Mouse (Mus musculus): ENCODE results near the gene Brwd1.
"Not testable (repeated sequence)": the region's sequence is repeated elsewhere in the genome, so short reads cannot be mapped to it uniquely, and the experiment has no call there.

Gene Brwd1

GRCm38 (mm10) chr16:96082301-96083178 lies at the start of gene Brwd1:
TSS of gene Brwd1 (minus strand) at chr16:96082526.
- peak; percentile 81 to 83 for DNase-seq (ENCODE audit: low read depth in 2 of 2, low spot score in 2 of 2)

- no peak for DNase-seq (ENCODE audit: low read depth in 2 of 2, low spot score in 2 of 2)
Observed at GRCm38 (mm10) chr16:96128466-96128865, 46.1 kb upstream of the Brwd1 start.

DNA sequence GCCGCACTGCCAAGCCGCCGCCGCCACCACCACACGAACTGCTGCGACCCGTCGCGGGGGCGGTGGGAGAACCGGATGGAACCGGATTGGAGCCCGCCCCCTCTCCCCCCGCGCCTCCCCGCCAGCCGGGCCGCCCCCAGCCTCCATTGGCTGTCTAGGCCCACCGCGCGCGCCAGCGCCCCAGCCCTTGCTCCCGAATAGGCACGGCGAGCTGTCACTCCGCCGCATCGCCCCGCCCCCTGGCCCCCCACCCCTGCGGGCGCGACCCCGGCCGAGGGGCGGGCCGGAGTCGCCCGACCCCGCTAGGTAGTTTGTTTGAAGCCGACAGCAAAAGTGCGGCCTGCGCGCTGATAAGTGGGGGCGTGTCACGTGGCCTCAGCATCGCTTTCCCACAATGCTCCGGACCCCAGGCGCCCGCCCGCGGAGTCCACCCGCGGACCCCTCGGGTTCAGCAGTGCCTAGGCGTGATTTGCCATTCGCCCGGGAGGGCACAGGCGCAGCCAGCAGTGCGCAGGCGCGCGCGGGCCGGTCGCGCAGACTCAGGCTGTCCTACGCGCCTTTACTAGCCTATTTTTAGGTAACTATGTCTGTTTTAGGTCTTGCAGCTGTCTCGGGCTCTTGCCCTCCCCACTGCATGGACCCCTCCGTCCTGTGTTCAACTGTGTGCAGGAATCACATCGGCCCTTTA lies 45.5 kb upstream of the Brwd1 start, which contains the start of gene Hmgn1:
Hmgn1 (minus strand) TSS at position 73 of the 688 bp plus-strand sequence.
- DNase-seq (ENCODE audit: low read depth in 2 of 2, low spot score in 2 of 2) = peak; percentile 91 to 92

DNA sequence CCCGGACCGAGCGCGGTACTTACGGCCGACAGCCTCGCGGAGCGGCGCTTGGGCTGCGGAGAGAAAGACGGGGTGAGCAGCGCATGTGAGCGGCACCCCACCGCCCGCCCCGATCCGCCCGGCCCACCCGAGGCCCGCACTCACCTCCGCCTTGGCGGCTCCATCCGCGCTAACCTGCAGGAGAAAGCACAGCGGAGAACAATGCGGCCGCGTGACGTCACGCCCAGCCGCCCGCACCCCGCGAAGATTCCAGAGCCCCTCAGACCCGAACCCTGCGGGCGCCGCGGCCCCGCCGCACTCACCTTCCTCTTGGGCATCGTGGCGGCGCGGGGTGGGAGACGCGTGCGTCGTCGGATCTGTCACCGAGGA lies 44.9 kb upstream of the Brwd1 start:
- no peak for DNase-seq (ENCODE audit: low read depth in 2 of 2, low spot score in 2 of 2)

DNA sequence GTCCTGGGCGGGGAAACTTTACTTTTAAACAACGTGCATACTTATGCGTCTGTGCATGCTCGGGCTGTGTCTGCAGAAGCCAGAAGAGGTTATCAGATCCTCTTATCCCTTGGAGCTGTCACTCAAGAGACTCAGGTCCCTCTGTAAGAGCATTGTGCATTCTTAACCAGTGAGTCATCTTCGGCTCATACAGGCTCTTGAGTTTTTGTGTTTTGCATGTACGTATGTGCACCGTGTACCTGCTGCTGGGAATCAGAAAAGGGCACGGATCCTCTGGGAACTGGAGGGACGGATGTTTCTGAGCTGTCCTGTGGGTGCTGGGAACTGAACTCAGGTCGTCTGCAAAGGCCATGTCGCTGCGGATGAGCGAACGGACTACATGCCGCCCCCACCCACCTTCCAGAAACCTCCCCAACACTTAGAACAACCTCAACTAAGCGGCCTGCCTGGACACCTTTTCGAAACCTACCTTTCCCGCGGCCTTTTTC lies 44.4 kb upstream of the Brwd1 start:
- DNase-seq (ENCODE audit: low read depth in 2 of 2, low spot score in 2 of 2) = no peak

DNA sequence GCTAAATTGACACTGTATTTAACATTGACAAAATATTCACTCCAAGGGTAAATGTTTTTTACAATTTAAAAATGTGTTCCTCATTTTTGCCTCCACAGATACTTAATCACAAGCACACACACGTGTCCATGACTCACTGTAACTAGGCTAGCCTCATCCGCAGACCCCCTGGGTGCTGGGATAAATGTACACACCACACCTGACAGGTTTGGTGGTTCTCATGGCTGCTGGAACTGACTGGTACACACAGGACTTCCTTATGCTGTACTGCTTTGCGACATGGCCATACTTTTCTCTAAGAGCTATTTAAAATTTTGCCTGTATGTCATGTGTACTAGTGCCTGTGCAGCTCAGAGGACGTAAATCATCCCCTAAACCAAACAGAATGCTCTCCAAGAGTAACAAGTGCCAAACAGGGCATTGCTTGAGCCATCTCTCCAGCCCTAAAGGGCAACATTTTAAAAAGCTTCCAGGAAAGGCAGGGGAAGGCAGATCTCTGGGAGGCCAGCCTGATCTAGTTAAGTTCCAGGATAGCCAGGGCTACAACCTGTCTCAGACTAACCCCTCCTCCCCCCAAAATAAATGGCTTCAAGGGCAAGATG lies 37.8 kb upstream of the Brwd1 start:
- no peak for DNase-seq (ENCODE audit: low read depth in 2 of 2, low spot score in 2 of 2)

DNA sequence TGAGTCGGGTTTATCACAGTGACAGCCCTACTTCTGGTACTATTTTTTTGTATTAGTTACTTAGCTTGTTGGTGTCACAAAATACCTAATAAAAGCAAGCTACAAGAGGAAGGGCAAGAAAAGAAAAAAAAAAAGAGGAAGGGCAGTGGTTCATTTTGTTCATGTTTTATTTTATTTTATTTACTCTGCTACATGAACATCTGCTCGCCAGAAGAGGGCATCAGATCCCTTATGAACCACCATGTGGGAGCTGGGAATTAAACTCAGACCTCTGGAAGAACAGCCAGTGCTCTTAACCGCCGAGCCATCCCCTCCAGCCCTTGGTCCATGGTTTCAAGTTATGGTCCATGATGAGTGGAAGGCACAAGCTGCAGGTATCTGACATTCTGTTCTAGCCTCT lies 32.4 kb upstream of the Brwd1 start:
- no peak for DNase-seq (ENCODE audit: low read depth in 2 of 2, low spot score in 2 of 2)

- no peak for DNase-seq (ENCODE audit: low read depth in 2 of 2, low spot score in 2 of 2)
Observed at GRCm38 (mm10) chr16:96112769-96113168, 30.4 kb upstream of the Brwd1 start.

DNA sequence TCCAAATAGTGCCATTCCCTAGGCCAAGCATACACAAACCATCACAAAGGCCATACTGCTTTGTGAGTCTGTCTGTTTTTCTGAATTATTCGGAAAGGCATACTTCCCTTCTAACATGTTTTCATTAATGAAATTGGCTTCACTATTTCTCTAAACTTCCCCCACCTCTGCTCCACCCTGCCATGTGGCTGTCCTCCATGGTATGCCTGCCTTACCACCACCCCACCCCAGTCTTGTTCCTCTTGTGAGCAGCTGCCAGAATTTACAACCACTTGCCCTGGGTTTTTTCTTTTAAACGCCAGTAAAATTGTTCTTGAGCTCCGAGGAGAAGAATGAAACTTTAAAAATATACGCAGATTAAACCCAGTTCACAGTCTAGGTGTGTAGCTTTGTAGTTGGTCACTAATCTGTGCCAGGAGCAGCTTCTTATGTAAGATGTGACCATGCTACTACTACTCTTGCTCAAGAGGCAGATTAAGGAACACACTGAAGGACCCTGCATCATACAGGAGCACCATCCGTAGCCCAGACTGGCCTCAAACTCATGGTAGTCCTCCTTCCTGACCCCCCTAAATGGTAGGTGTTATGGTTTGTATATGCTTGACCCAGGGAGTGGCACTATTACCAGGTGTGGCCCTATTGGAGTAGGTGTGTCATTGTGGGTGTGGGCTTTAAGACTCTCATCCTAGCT lies 28.5 kb upstream of the Brwd1 start:
- no peak for DNase-seq (ENCODE audit: low read depth in 2 of 2, low spot score in 2 of 2)

DNA sequence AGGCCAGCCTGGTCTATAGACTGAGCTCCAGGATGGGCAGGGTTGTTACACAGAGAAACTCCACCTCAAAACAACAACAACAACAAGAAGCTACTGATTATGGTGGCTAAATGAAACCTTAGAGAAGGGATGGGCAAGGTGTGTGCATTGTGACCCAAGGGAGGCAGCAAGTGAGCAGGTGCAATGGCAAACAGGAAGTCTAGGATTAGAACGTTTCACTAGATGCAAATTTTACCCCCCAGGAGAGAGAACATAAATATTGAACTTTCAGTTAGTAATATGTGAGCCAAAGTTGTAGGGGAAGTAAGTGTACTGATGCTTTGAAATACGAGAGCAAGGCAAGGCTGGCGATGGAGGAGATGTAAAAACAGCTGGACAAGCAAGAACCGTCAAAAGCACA lies 27.3 kb upstream of the Brwd1 start:
- DNase-seq (ENCODE audit: low read depth in 2 of 2, low spot score in 2 of 2) = no peak

GRCm38 (mm10) chr16:96103036-96103435 lies 20.7 kb upstream of the Brwd1 start:
- peak in 1 of 2 experiments; percentile 28 for DNase-seq (ENCODE audit: low read depth in 2 of 2, low spot score in 2 of 2)

GRCm38 (mm10) chr16:96097811-96098210 lies 15.5 kb upstream of the Brwd1 start:
- not testable (repeated sequence) for DNase-seq (ENCODE audit: low read depth in 2 of 2, low spot score in 2 of 2)

GRCm38 (mm10) chr16:96095966-96096365 lies 13.6 kb upstream of the Brwd1 start:
- no peak for DNase-seq (ENCODE audit: low read depth in 2 of 2, low spot score in 2 of 2)

DNA sequence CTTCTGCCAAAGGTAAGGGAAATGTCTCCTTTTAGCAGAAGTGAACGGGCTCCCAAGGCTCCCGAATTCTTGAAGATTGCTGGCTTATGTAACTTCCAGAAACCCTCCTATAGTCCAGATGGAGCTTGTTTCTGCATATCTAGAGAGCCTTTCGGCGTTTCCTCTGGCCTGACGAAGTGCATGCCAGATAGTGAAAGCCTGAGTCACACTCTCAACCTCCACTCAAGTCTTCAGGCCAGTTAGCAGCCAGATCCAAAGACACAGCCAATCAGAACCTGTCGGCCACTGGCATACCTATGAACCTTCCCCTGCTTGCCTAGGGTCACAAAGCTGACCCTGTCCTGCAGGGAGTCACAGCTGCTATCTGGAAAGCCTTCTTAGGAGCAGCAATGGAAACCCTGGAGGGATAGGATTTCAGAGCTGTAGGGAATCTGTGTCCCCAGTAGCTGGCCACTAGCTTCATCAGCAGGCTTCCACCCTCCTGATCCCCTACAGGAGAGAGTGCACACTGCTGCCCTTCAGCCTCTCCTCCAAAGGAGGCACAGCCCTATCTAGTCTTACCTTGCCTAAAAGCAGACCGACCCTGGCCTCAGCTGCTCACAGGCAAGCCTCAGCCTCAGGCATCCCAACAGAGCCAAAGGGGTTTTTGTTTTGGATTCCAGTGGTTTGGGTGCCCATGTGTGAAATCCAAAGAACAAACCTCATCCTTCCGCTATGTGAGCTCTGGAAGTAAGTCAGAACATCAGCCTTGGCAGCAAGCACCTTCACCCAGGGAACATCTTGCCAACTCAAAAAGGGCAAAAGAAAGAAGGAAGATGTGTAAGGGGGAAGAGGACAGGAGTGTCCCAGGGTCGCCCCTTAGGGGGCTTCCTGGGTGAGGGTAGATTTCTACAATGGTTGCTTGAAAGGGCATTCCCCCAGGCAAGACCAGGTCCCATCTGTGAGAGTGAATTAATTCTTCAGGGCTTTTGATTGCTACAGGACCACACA lies 9.5 kb upstream of the Brwd1 start:
- no peak for DNase-seq (ENCODE audit: low read depth in 2 of 2, low spot score in 2 of 2)

- DNase-seq (ENCODE audit: low read depth in 2 of 2, low spot score in 2 of 2) = no peak
Observed at GRCm38 (mm10) chr16:96088120-96088519, 5.8 kb upstream of the Brwd1 start.

- no peak for DNase-seq (ENCODE audit: low read depth in 2 of 2, low spot score in 2 of 2)
Observed at GRCm38 (mm10) chr16:96087436-96087835, 5.1 kb upstream of the Brwd1 start.

DNA sequence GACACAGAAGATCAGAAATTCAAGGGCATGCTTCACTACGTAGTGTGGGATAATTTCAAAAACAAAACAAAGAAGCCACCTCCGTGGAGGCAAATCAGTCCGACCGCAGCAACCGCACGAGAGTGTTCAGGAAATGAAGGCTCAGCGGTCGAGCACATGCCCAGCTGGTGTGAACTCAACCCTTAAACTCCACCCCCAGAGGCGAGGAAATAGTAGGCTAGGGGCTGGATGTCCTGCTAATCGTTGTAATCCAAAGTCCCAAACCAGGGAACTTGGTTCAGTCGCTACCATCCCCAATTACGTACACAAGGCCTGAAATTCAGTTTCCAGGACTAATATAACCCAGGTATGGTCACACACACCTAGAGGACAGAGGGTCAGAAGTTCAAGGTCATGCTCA lies 4.7 kb upstream of the Brwd1 start:
- DNase-seq (ENCODE audit: low read depth in 2 of 2, low spot score in 2 of 2) = peak; percentile 46 to 67

DNA sequence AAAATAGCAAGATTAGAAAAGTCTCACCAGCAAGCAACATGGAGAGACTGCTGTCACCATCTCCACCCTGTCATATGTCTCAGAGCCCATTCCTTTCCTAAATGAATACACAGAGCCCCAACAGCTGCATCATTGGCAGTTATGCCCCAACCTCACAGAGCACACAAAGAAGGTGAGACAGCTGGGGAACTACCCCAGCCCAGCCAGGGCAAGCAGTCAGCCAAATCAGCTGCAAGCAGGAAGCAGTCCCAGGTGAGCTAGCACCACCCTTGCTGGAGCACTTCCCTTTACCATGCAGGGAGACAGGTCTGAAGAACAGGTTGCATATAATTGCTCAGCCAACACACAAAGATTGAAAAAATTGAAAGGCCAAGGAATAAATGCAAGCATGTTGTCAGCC lies 3.3 kb upstream of the Brwd1 start:
- no peak for DNase-seq (ENCODE audit: low read depth in 2 of 2, low spot score in 2 of 2)

DNA sequence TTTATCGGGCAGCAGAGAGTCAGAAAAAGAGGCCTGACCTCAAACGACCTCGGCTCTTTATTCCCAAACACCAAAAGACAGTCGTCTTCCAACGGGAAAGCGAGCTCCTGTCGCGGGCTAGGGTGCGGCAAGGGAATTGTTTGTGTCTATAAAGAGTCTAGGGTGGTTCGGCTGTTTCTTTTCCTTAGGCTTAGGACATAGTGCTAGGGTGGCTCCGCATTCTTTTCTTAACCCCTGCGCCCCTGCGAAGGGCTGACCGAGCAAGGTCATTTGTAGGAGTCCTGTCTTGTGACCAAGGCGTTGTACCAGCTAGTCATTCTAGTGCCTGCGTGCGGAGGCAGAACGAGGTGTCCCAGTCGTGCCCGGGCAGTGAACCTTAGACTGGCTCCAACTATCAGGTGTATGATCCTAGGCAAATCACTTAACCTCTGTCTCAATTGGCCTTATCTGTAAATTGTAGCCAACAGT lies 887 bp upstream of the Brwd1 start:
- no peak for DNase-seq (ENCODE audit: low read depth in 2 of 2, low spot score in 2 of 2)

DNA sequence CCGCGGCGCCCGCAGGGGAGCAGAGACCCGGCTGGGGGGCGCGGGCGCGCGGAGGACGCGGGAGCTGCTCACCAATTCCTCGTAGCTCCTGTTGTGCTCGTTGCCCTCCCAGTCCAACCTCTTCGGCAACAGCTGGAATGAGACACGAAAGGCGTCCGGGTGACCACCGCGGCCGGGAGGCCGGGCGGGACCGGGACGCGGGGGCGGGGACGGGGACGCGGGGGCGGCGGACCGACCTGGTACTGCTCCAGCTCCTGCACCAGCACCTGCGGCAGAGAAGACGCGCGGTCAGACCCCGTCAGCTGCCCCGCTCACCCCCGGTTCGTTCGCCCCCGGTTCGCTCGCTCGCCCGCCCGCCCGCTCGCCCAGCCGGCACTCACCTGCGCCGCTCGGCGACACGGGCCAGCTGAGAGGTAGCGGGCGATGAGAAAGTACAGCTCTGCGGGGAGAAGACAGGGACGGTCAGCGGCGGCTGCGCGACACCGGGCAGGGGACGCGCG lies 534 bp downstream of the Brwd1 start:
- peak in 1 of 2 experiments; percentile 45 for DNase-seq (ENCODE audit: low read depth in 2 of 2, low spot score in 2 of 2)

Data from CD8-positive naive resting alpha-beta T cell, adult 2 months (primary cell).